Mouse (Mus musculus) lung, embryonic 16.5 days (tissue): ENCODE measurements around the gene Hsd17b10. TPM values are rescaled to one million over a fixed set of nuclear protein-coding genes. Genes with fewer than 3 reads are reported as not detected.

Experiments used
- ATAC-seq: fragments of 200-750 bp; cut with Nextera tagmentation; 2 replicates; pipeline ENCODE4 v1.8.0; 2017; ENCODE audit warnings: low read depth, mild to moderate bottlenecking, moderate library complexity
- H3K27ac ChIP-seq: fragments of 300-500 bp; sonication (generic); 2 replicates; pipeline ENCODE4 v1.5.1; 2014; ENCODE audit warnings: mild to moderate bottlenecking, control low read depth, low read length
- H3K27me3 ChIP-seq: fragments of 300-500 bp; sonication (generic); 2 replicates; pipeline ENCODE4 v1.6.1; 2014; ENCODE audit warnings: low read depth, low read length, mixed read lengths; ENCODE audit not compliant: control insufficient read depth, insufficient read depth
- H3K36me3 ChIP-seq: fragments of 300-500 bp; sonication (generic); 2 replicates; pipeline ENCODE4 v1.6.1; 2014; ENCODE audit warnings: low read length; ENCODE audit not compliant: control insufficient read depth, insufficient read depth
- H3K4me1 ChIP-seq: fragments of 300-500 bp; sonication (generic); replicated peaks from 2 replicates; pipeline ENCODE4 v1.6.1; 2014; ENCODE audit warnings: low read length, mixed read lengths; ENCODE audit not compliant: control insufficient read depth, insufficient read depth
- H3K4me2 ChIP-seq: fragments of 300-500 bp; sonication (generic); 2 replicates; pipeline ENCODE4 v1.6.1; 2014; ENCODE audit warnings: low read depth, low read length, control low read depth
- H3K4me3 ChIP-seq: fragments of 300-500 bp; sonication (generic); 2 replicates; pipeline ENCODE4 v1.5.1; 2014; ENCODE audit warnings: mild to moderate bottlenecking, low read length, control low read depth
- H3K9ac ChIP-seq: fragments of 300-500 bp; sonication (generic); 2 replicates; pipeline ENCODE4 v1.6.1; 2014; ENCODE audit warnings: low read length, control low read depth
- H3K9me3 ChIP-seq: fragments of 300-500 bp; sonication (generic); 2 replicates; pipeline ENCODE4 v1.6.1; 2016; ENCODE audit warnings: low read length; ENCODE audit not compliant: control insufficient read depth
- WGBS: fragments of 180-500 bp; shearing (Covaris S2); extraction: QIAGEN DNeasy Blood & Tissue Kit; methylation state at CpG from one replicate; pipeline ENCODE4 v1.1.7; 2014; 5-methylcytosine and 5-hydroxymethylcytosine counted together
- polyA plus RNA-seq: library from polyadenylated mRNA; unstranded; fragments of >200 nt; fragmentation: Nextera tagmentation; extraction: Ambion mirVana; gene quantifications from 2 replicates; pipeline ENCODE4 v1.2.1, GENCODE M21; 2015

The Hsd17b10 gene
- 210 and 215 TPM in 2 replicates for polyA plus RNA-seq

GRCm38 (mm10) chrX:152001737-152002710 lies at the start of gene Hsd17b10:
Gene Hsd17b10, plus strand, starts transcription at chrX:152001845.
- H3K4me1 ChIP-seq, result no peaks in the 10 kb centered on the region
- ATAC-seq, result peak; percentile 99
- H3K4me3 ChIP-seq, result peak within 1 kb of the TSS; percentile 60
- H3K27me3 ChIP-seq, result peaks cover 5% of the 10 kb centered on the region; the same call in 1 of the 2 replicates
- peak within 1 kb of the TSS; percentile 57 for H3K27ac ChIP-seq
- H3K9me3 ChIP-seq, result no peaks in the 10 kb centered on the region
- WGBS, result 15% methylated on average over 39 of the region's 41 CpGs
- H3K4me2 ChIP-seq, result peak within 1 kb of the TSS; percentile 68
- peaks cover 2% of the 10 kb centered on the region; the same call in 1 of the 2 replicates for H3K36me3 ChIP-seq
- H3K9ac ChIP-seq, result peak within 1 kb of the TSS; percentile 65

DNA sequence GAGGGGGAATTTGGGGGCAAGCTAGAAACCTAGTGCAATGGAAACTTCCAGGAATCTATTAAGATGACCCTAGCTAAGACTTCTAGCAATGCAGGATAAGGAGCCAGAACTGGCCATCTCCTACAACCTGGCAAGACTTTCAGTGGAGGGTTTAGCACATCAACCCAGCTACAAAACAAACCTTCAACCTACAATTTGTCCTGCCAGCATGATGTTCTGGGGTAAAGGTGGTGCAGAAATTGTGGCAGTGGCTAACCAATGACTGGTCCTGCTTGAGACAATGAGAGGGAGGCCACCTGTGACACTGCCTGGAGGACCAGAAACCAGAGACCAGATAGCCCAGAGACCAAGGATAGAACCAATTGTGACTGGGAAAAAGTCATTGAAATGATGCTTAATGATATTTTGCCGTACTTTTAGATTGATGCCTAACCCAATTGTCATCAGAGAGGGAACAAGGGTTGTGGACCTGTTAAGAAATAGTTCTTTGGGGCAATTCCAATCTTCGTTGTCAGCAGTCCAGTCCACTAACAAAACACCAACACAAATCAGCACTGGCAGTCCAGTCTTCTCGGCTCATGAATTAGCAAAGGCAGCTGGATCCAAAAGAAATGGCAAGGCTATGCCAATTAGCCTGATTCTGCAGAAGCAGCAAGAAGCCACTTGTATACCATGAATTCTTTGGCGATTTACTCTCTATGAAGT lies 2.5 kb upstream of the Hsd17b10 start:
- Histone ChIP-seq H3K27me3 (peaks cover 5% of the 10 kb centered on the region; the same call in 1 of the 2 replicates), H3K4me3 (no peak overlapping the region), H3K27ac (no peak overlapping the region), H3K4me1 (no peaks in the 10 kb centered on the region), H3K9ac (no peak overlapping the region), H3K36me3 (peaks cover 2% of the 10 kb centered on the region; the same call in 1 of the 2 replicates), H3K4me2 (no peak overlapping the region), H3K9me3 (no peaks in the 10 kb centered on the region)
- no peak for ATAC-seq
- WGBS, result 70% methylated on average over 4 of the region's 4 CpGs

GRCm38 (mm10) chrX:152001182-152001684 lies 412 bp upstream of the Hsd17b10 start:
- Histone ChIP-seq H3K4me3 (peak overlapping the region; percentile 60), H3K27me3 (peaks cover 5% of the 10 kb centered on the region; the same call in 1 of the 2 replicates), H3K36me3 (peaks cover 2% of the 10 kb centered on the region; the same call in 1 of the 2 replicates), H3K4me2 (peak overlapping the region; percentile 68), H3K27ac (0 out of 2 replicates have a peak overlapping the region, but pooled peaks have one; percentile 23), H3K4me1 (no peaks in the 10 kb centered on the region), H3K9me3 (no peaks in the 10 kb centered on the region), H3K9ac (0 out of 2 replicates have a peak overlapping the region, but pooled peaks have one; percentile 33)
- ATAC-seq, result no peak
- 29% methylated on average over 9 of the region's 9 CpGs for WGBS

DNA sequence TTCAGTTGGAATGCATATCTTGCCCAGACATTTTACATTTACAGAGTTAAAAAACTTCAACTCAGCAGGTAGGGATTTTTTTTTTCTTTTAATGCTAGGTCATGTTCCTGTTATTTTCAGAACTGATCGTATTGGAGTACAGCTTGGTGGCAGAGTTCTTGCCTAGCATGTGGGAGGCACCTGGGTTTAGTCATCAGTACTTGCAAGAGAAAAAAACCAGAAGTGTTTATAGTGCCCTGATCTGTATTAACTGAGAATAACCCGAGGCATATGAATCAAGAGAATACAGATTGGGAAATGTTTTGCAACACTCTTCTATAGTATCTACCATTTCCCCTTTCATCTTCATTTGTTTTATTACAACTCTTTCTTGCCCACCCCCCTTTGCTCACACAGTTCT lies 1.2 kb downstream of the Hsd17b10 start:
- peaks cover 7% of the 10 kb centered on the region for H3K27me3 ChIP-seq
- H3K9ac ChIP-seq, result no peak overlapping the region
- no peaks in the 10 kb centered on the region for H3K4me1 ChIP-seq
- WGBS, result 49% methylated on average over 2 of the region's 2 CpGs
- no peak overlapping the region for H3K27ac ChIP-seq
- H3K4me3 ChIP-seq, result peak overlapping the region; percentile 20
- peak overlapping the region; percentile 68 for H3K4me2 ChIP-seq
- H3K36me3 ChIP-seq, result peaks cover 2% of the 10 kb centered on the region; the same call in 1 of the 2 replicates
- no peak for ATAC-seq
- no peaks in the 10 kb centered on the region for H3K9me3 ChIP-seq

DNA sequence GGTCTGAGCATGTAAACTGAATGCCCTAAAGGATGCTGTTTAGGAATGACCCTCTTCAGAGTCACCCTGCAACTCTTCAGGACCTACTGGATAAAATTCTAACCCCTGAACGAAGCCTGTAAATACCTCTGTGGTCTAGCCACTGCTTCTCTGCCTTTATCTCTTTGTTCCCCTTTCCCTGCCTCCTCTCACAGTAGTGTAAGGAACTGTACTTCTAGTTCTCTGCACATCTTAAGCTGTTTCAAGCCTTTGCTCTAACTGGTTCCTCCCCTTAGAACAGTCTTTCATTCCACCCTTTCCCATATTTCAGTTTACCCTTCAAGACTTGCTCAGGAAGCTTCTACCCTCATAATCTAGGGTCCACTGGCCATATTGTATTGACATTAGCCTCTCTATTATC lies 6.2 kb downstream of the Hsd17b10 start:
- Histone ChIP-seq H3K27ac (no peak overlapping the region), H3K4me2 (no peak overlapping the region), H3K9ac (no peak overlapping the region), H3K4me1 (no peaks in the 10 kb centered on the region), H3K36me3 (peaks cover 2% of the 10 kb centered on the region; the same call in 1 of the 2 replicates), H3K27me3 (peaks cover 9% of the 10 kb centered on the region), H3K9me3 (no peaks in the 10 kb centered on the region), H3K4me3 (no peak overlapping the region)
- WGBS, result 80% methylated on average over 1 of the region's 1 CpGs
- no peak for ATAC-seq

- Histone ChIP-seq H3K9me3 (no peaks in the 10 kb centered on the region), H3K4me1 (no peaks in the 10 kb centered on the region), H3K4me2 (peak overlapping the region; percentile 57), H3K27ac (peak overlapping the region; percentile 94), H3K9ac (peak overlapping the region; percentile 73), H3K4me3 (peak overlapping the region; percentile 66), H3K36me3 (no peaks in the 10 kb centered on the region), H3K27me3 (peaks cover 8% of the 10 kb centered on the region; the same call in 1 of the 2 replicates)
- 15% methylated on average over 11 of the region's 11 CpGs for WGBS
- no peak for ATAC-seq
Measured at GRCm38 (mm10) chrX:152015752-152016150, 14.1 kb downstream of the Hsd17b10 start.

- ATAC-seq, result peak; percentile 98
- no peaks in the 10 kb centered on the region for H3K9me3 ChIP-seq
- H3K36me3 ChIP-seq, result no peaks in the 10 kb centered on the region
- peaks cover 7% of the 10 kb centered on the region; the same call in 1 of the 2 replicates for H3K27me3 ChIP-seq
- peak within 1 kb of the TSS; percentile 78 for H3K9ac ChIP-seq
- peak within 1 kb of the TSS; percentile 66 for H3K4me3 ChIP-seq
- peak within 1 kb of the TSS; percentile 96 for H3K27ac ChIP-seq
- no peaks in the 10 kb centered on the region for H3K4me1 ChIP-seq
- 18% methylated on average over 64 of the region's 64 CpGs for WGBS
- peak within 1 kb of the TSS; percentile 68 for H3K4me2 ChIP-seq
Measured at GRCm38 (mm10) chrX:152016151-152017145, 14.8 kb downstream of the Hsd17b10 start, which contains the start of the genes Ribc1 and Smc1a. Gene Ribc1, minus strand, starts transcription at chrX:152016295. Gene Smc1a, plus strand, starts transcription at chrX:152016428.

DNA sequence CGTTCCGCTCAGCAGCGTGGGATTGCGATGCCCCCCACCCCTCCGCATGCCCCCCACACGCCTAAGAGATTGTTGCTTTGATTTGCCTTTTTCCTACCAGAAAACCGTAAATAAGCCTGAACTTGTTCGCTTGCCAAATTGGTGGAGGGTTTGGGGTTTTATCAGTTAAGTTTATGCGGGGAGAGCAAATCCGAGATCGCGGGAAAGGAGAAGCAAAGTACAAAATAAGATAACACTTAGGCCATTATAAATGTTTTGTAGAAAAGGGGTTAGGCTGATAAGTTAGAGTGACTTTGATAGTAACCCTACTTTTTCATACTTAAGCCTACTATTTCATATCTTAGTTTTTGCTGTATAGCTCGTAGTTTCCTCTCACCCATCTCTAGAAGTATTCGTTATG lies 15.5 kb downstream of the Hsd17b10 start:
- Histone ChIP-seq H3K27ac (peak overlapping the region; percentile 96), H3K4me3 (peak overlapping the region; percentile 66), H3K9me3 (no peaks in the 10 kb centered on the region), H3K4me2 (peak overlapping the region; percentile 68), H3K9ac (peak overlapping the region; percentile 78), H3K36me3 (no peaks in the 10 kb centered on the region), H3K27me3 (peaks cover 6% of the 10 kb centered on the region; the same call in 1 of the 2 replicates), H3K4me1 (no peaks in the 10 kb centered on the region)
- ATAC-seq, result no peak
- 22% methylated on average over 14 of the region's 14 CpGs for WGBS
